ENCODE assay signal across 8 mouse cellular contexts in the genomic region with DNA sequence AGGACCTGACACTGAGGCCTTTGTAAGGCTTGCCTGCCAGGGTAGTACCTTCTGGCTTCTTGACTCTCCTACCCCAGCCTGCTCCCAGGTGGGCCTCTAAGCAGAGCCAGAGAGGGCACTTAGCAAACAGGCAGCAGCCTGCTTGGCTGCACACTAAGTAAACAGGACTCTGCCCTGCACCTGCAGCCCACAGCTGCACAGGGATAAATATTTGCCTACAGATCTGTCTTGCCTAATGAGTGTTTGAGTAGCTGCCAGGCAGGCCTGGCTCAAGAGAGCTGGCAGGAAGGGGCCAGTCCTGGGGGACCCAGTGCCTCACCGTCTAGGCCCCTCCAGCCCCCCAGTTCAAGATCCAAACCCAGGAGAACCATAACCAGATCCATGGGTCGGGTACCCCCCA. TPM values are rescaled to one million over a fixed set of nuclear protein-coding genes. Genes with fewer than 3 reads are reported as not detected.
DNase-seq lines count a peak whose midpoint lies in the region; ATAC-seq and TF ChIP-seq lines count a peak whose summit lies in the region.

No protein-coding gene starts in this region.

- peak overlapping the region; percentile 76 for H3K27ac ChIP-seq in intestine, postnatal 0 days (ENCODE audit: low read depth, low read length)
- peak overlapping the region; percentile 45 for H3K27ac ChIP-seq in liver, embryonic 15.5 days (replicated peaks)
- H3K27ac ChIP-seq in heart, embryonic 12.5 days (ENCODE audit: poor library complexity, severe bottlenecking), result no peak overlapping the region

- WGBS in intestine, postnatal 0 days, result 8% methylated on average over 2 of the region's 2 CpGs
- 56% methylated on average over 2 of the region's 2 CpGs for WGBS in liver, embryonic 15.5 days (ENCODE audit: insufficient replicate concordance)
- 71% methylated on average over 2 of the region's 2 CpGs for WGBS in heart, embryonic 12.5 days

- no peaks in the 10 kb centered on the region for H3K27me3 ChIP-seq in intestine, postnatal 0 days (replicated peaks; ENCODE audit: control insufficient read depth, insufficient read depth, low read length)
- no peaks in the 10 kb centered on the region for H3K27me3 ChIP-seq in liver, embryonic 15.5 days
- no peaks in the 10 kb centered on the region for H3K27me3 ChIP-seq in heart, embryonic 12.5 days (replicated peaks)

- no peaks in the 10 kb centered on the region for H3K9me3 ChIP-seq in intestine, postnatal 0 days (ENCODE audit: control insufficient read depth)
- H3K9me3 ChIP-seq in liver, embryonic 15.5 days (replicated peaks), result no peaks in the 10 kb centered on the region
- peaks cover 13% of the 10 kb centered on the region for H3K9me3 ChIP-seq in heart, embryonic 12.5 days (replicated peaks)

- no peak overlapping the region for H3K4me3 ChIP-seq in intestine, postnatal 0 days (ENCODE audit: low read depth, low read length)
- H3K4me3 ChIP-seq in liver, embryonic 15.5 days (replicated peaks), result no peak overlapping the region
- no peak overlapping the region for H3K4me3 ChIP-seq in heart, embryonic 12.5 days

- ATAC-seq in intestine, postnatal 0 days, result peak; percentile 98
- ATAC-seq in liver, embryonic 15.5 days (ENCODE audit: insufficient read depth), result peak; percentile 82
- no peak for ATAC-seq in heart, embryonic 12.5 days (ENCODE audit: insufficient number of reproducible peaks, low FRiP score)

- TF ChIP-seq CTCF in intestine, postnatal 0 days (IDR thresholded peaks at IDR 0.05; ENCODE audit: low read depth), result no peak

- peak; percentile 17 for DNase-seq in ovary, adult 18-20 months (ENCODE audit: low spot score)
- no peak for DNase-seq in ovary, postnatal 10 days (ENCODE audit: low spot score)
- DNase-seq in ovary, postnatal 14 days (ENCODE audit: low spot score), result peak; percentile 15
- no peak for DNase-seq in layer of hippocampus, adult 11-12 months (ENCODE audit: low spot score)
- DNase-seq in adrenal gland, adult (ENCODE audit: inconsistent age in 2 of 2, low spot score in 1 of 2), result no peak

- H3K36me3 ChIP-seq in intestine, postnatal 0 days (ENCODE audit: control insufficient read depth, insufficient read depth), result no peaks in the 10 kb centered on the region
- H3K36me3 ChIP-seq in liver, embryonic 15.5 days (replicated peaks), result no peaks in the 10 kb centered on the region
- H3K36me3 ChIP-seq in heart, embryonic 12.5 days, result no peaks in the 10 kb centered on the region

- H3K4me1 ChIP-seq in intestine, postnatal 0 days (replicated peaks; ENCODE audit: control insufficient read depth, insufficient read depth, low read length), result no peaks in the 10 kb centered on the region
- H3K4me1 ChIP-seq in liver, embryonic 15.5 days (replicated peaks), result peaks cover 5% of the 10 kb centered on the region; the same call in 1 of the 2 replicates
- no peaks in the 10 kb centered on the region for H3K4me1 ChIP-seq in heart, embryonic 12.5 days (replicated peaks)

- H3K9ac ChIP-seq in intestine, postnatal 0 days (ENCODE audit: low read depth, low read length), result no peak overlapping the region
- no peak overlapping the region for H3K9ac ChIP-seq in liver, embryonic 15.5 days
- no peak overlapping the region for H3K9ac ChIP-seq in heart, embryonic 12.5 days

- H3K4me2 ChIP-seq in intestine, postnatal 0 days (replicated peaks; ENCODE audit: low read depth), result peak overlapping the region; percentile 27
- H3K4me2 ChIP-seq in liver, embryonic 15.5 days, result no peak overlapping the region; the same call in 1 of the 2 replicates
- H3K4me2 ChIP-seq in heart, embryonic 12.5 days, result no peak overlapping the region

RNA-seq across cellular contexts. Expression of gene Thoc3, which starts 43.4 kb away (rescaled TPM):
- 37.8 and 38.5 TPM in 2 replicates for polyA plus RNA-seq in intestine, postnatal 0 days (2015; fragmentation: Nextera tagmentation; extraction: Ambion mirVana)
- 40.5 and 42.5 TPM in 2 replicates for polyA plus RNA-seq in liver, embryonic 15.5 days (2015; fragmentation: Nextera tagmentation; extraction: Ambion mirVana)
- 88.2 and 92.4 TPM in 2 replicates for polyA plus RNA-seq in heart, embryonic 12.5 days (2016; fragmentation: Nextera tagmentation; extraction: Ambion mirVana)

RNA-seq across cellular contexts. Expression of gene Cplx2, which starts 54.1 kb away (rescaled TPM):
- polyA plus RNA-seq in intestine, postnatal 0 days (2015; fragmentation: Nextera tagmentation; extraction: Ambion mirVana), result 2.2 and 2.6 TPM in 2 replicates
- polyA plus RNA-seq in liver, embryonic 15.5 days (2015; fragmentation: Nextera tagmentation; extraction: Ambion mirVana), result 0.29 and 0.33 TPM in 2 replicates
- polyA plus RNA-seq in heart, embryonic 12.5 days (2016; fragmentation: Nextera tagmentation; extraction: Ambion mirVana), result 2.1 and 2.2 TPM in 2 replicates

Comparison
In these comparisons a context has a peak if more than half of its experiments do, and no peak if none do; other contexts are left out.
1. DNase-seq: peak in ovary, adult 18-20 months (single experiment) and ovary, postnatal 14 days (single experiment); none in ovary, postnatal 10 days (single experiment), layer of hippocampus, adult 11-12 months (single experiment) and adrenal gland, adult (0 of 2).